Mouse (Mus musculus) bone marrow macrophage, adult 2 months (primary cell): Measurements from ENCODE around the gene Fbxo36. TPM values are rescaled to one million over a fixed set of nuclear protein-coding genes. Genes with fewer than 3 reads are reported as not detected.

Experiments used
- H3K27ac ChIP-seq: 2 replicates; pipeline ENCODE4 v1.5.1; 2012; ENCODE audit warnings: low read depth, low read length; ENCODE audit not compliant: insufficient read depth
- H3K4me1 ChIP-seq: 2 replicates; pipeline ENCODE4 v1.6.1; 2012; ENCODE audit warnings: low read length; ENCODE audit not compliant: control insufficient read depth, insufficient read depth
- H3K4me3 ChIP-seq: 2 replicates; pipeline ENCODE4 v1.5.1; 2012; ENCODE audit warnings: mild to moderate bottlenecking, low read length, moderate library complexity; ENCODE audit not compliant: insufficient read depth
- CTCF ChIP-seq: IDR thresholded peaks from 2 replicates; pipeline ENCODE4 v1.5.1; 2012; ENCODE audit warnings: low read depth, mild to moderate bottlenecking, low read length, moderate library complexity
- POLR2A ChIP-seq: IDR thresholded peaks from 2 replicates; pipeline ENCODE4 v1.6.1; 2012; ENCODE audit warnings: mild to moderate bottlenecking, low read depth, low read length, borderline replicate concordance
- polyA plus RNA-seq: library from polyadenylated mRNA; stranded (reverse); fragments of >200 nt; gene quantifications from 2 replicates; pipeline ENCODE4 v1.2.4, GENCODE M21; 2012; ENCODE audit not compliant: missing spikeins, insufficient read depth, insufficient read length

Fbxo36 gene
- 3.4 and 4.2 TPM in 2 replicates for polyA plus RNA-seq

GRCm38 (mm10) chr1:84839309-84840017 lies at the start of gene Fbxo36:
Fbxo36 (plus strand) TSS chr1:84839841.
- TF ChIP-seq POLR2A, result no peak
- TF ChIP-seq CTCF, result no peak
- H3K27ac ChIP-seq, result peak within 1 kb of the TSS; percentile 93
- H3K4me3 ChIP-seq, result peak within 1 kb of the TSS; percentile 87
- peaks cover 7% of the 10 kb centered on the region for H3K4me1 ChIP-seq

- Histone ChIP-seq H3K27ac (no peak overlapping the region), H3K4me1 (no peaks in the 10 kb centered on the region), H3K4me3 (no peak overlapping the region)
- TF ChIP-seq CTCF, result no peak
- TF ChIP-seq POLR2A, result no peak
Observed at GRCm38 (mm10) chr1:84791393-84791792, 48.2 kb upstream of the Fbxo36 start.

- H3K4me3 ChIP-seq, result no peak overlapping the region
- no peaks in the 10 kb centered on the region for H3K4me1 ChIP-seq
- no peak overlapping the region for H3K27ac ChIP-seq
- TF ChIP-seq POLR2A (no peak), CTCF (no peak)
Observed at GRCm38 (mm10) chr1:84795335-84795734, 44.3 kb upstream of the Fbxo36 start.

GRCm38 (mm10) chr1:84799166-84799565 lies 40.5 kb upstream of the Fbxo36 start:
- no peaks in the 10 kb centered on the region for H3K4me1 ChIP-seq
- H3K4me3 ChIP-seq, result no peak overlapping the region
- H3K27ac ChIP-seq, result no peak overlapping the region
- TF ChIP-seq POLR2A, result no peak
- TF ChIP-seq CTCF, result no peak

- Histone ChIP-seq H3K4me3 (no peak overlapping the region), H3K27ac (no peak overlapping the region), H3K4me1 (no peaks in the 10 kb centered on the region)
- no peak for TF ChIP-seq CTCF
- TF ChIP-seq POLR2A, result no peak
Observed at GRCm38 (mm10) chr1:84803788-84804187, 35.9 kb upstream of the Fbxo36 start.

- Histone ChIP-seq H3K4me3 (no peak overlapping the region), H3K27ac (no peak overlapping the region), H3K4me1 (no peaks in the 10 kb centered on the region)
- no peak for TF ChIP-seq POLR2A
- no peak for TF ChIP-seq CTCF
Observed at GRCm38 (mm10) chr1:84817596-84817995, 22.0 kb upstream of the Fbxo36 start.

GRCm38 (mm10) chr1:84825091-84825490 lies 14.6 kb upstream of the Fbxo36 start:
- H3K4me1 ChIP-seq, result no peaks in the 10 kb centered on the region
- H3K4me3 ChIP-seq, result no peak overlapping the region
- TF ChIP-seq CTCF (no peak), POLR2A (no peak)
- no peak overlapping the region for H3K27ac ChIP-seq

- Histone ChIP-seq H3K27ac (peak overlapping the region; percentile 6; the same call in 1 of the 2 replicates), H3K4me1 (peaks cover 7% of the 10 kb centered on the region), H3K4me3 (peak overlapping the region; percentile 87)
- TF ChIP-seq CTCF, result no peak
- no peak for TF ChIP-seq POLR2A
Observed at GRCm38 (mm10) chr1:84837523-84838145, 2.0 kb upstream of the Fbxo36 start.

- H3K4me3 ChIP-seq, result peak overlapping the region; percentile 87
- TF ChIP-seq CTCF, result no peak
- no peak for TF ChIP-seq POLR2A
- H3K4me1 ChIP-seq, result peaks cover 7% of the 10 kb centered on the region
- peak overlapping the region; percentile 93 for H3K27ac ChIP-seq
Observed at GRCm38 (mm10) chr1:84838156-84838555, 1.5 kb upstream of the Fbxo36 start.

GRCm38 (mm10) chr1:84838621-84839151 lies 955 bp upstream of the Fbxo36 start:
- Histone ChIP-seq H3K4me1 (peaks cover 7% of the 10 kb centered on the region), H3K4me3 (peak overlapping the region; percentile 87), H3K27ac (peak overlapping the region; percentile 93)
- no peak for TF ChIP-seq CTCF
- TF ChIP-seq POLR2A, result no peak
